Mouse (Mus musculus) limb, embryonic 13.5 days (tissue): ENCODE data around the gene Dusp23. TPM values are rescaled to one million over a fixed set of nuclear protein-coding genes. Genes with fewer than 3 reads are reported as not detected.

Experiments used
- ATAC-seq: fragments of 200-750 bp; cut with Nextera tagmentation; 2 replicates; pipeline ENCODE4 v1.8.0; 2017; ENCODE audit warnings: low read depth, moderate number of reproducible peaks, moderate TSS enrichment; ENCODE audit not compliant: low FRiP score
- H3K27ac ChIP-seq: fragments of 300-500 bp; sonication (generic); 2 replicates; pipeline ENCODE4 v1.5.1; 2015; ENCODE audit warnings: inconsistent platforms, mild to moderate bottlenecking, moderate library complexity
- H3K27me3 ChIP-seq: fragments of 300-500 bp; sonication (generic); 2 replicates; pipeline ENCODE4 v1.6.1; 2015; ENCODE audit warnings: mild to moderate bottlenecking, inconsistent platforms
- H3K36me3 ChIP-seq: fragments of 300-500 bp; sonication (generic); 2 replicates; pipeline ENCODE4 v1.6.1; 2015; ENCODE audit warnings: inconsistent platforms, mild to moderate bottlenecking, moderate library complexity
- H3K4me1 ChIP-seq: fragments of 300-500 bp; sonication (generic); 2 replicates; pipeline ENCODE4 v1.6.1; 2015; ENCODE audit warnings: inconsistent platforms
- H3K4me2 ChIP-seq: fragments of 300-500 bp; sonication (generic); replicated peaks from 2 replicates; pipeline ENCODE4 v1.6.1; 2015; ENCODE audit warnings: inconsistent platforms, mild to moderate bottlenecking, moderate library complexity
- H3K4me3 ChIP-seq: fragments of 300-500 bp; sonication (generic); 2 replicates; pipeline ENCODE4 v1.5.1; 2015; ENCODE audit warnings: moderate library complexity, mild to moderate bottlenecking, inconsistent platforms
- H3K9ac ChIP-seq: fragments of 300-500 bp; sonication (generic); 2 replicates; pipeline ENCODE4 v1.6.1; 2015; ENCODE audit warnings: mild to moderate bottlenecking, inconsistent platforms
- H3K9me3 ChIP-seq: fragments of 300-500 bp; sonication (generic); 2 replicates; pipeline ENCODE4 v1.6.1; 2016; ENCODE audit warnings: inconsistent platforms
- WGBS: fragments of 180-500 bp; shearing (Covaris S2); methylation state at CpG from one replicate; pipeline ENCODE4 v1.1.7; 2015; 5-methylcytosine and 5-hydroxymethylcytosine counted together
- polyA plus RNA-seq: library from polyadenylated mRNA; unstranded; fragments of >200 nt; fragmentation: Nextera tagmentation; extraction: Ambion mirVana; gene quantifications from 2 replicates; pipeline ENCODE4 v1.2.1, GENCODE M21; 2015

The Dusp23 gene
- polyA plus RNA-seq, 1 experiment from 2014 or later = 10.1 TPM

- no peak for ATAC-seq
- Histone ChIP-seq H3K27me3 (peaks cover 31% of the 10 kb centered on the region), H3K4me3 (no peak overlapping the region), H3K27ac (no peak overlapping the region), H3K4me1 (peaks cover 13% of the 10 kb centered on the region), H3K36me3 (no peaks in the 10 kb centered on the region), H3K9ac (no peak overlapping the region), H3K4me2 (no peak overlapping the region), H3K9me3 (no peaks in the 10 kb centered on the region)
- 30% methylated on average over 26 of the region's 26 CpGs for WGBS
These were observed 46.9 kb downstream of the Dusp23 start for GRCm38 (mm10) chr1:172585612-172586567.

- H3K36me3 ChIP-seq = no peaks in the 10 kb centered on the region
- H3K9me3 ChIP-seq = no peaks in the 10 kb centered on the region
- peaks cover 31% of the 10 kb centered on the region for H3K27me3 ChIP-seq
- WGBS = 42% methylated on average over 4 of the region's 4 CpGs
- no peak overlapping the region for H3K4me3 ChIP-seq
- H3K4me1 ChIP-seq = peaks cover 13% of the 10 kb centered on the region
- no peak overlapping the region for H3K4me2 ChIP-seq
- H3K9ac ChIP-seq = no peak overlapping the region
- ATAC-seq = no peak
- no peak overlapping the region for H3K27ac ChIP-seq
These were observed 47.7 kb downstream of the Dusp23 start for GRCm38 (mm10) chr1:172585026-172585425.

GRCm38 (mm10) chr1:172584271-172584670, 48.5 kb downstream of the Dusp23 start:
- Histone ChIP-seq H3K9me3 (no peaks in the 10 kb centered on the region), H3K4me3 (no peak overlapping the region), H3K36me3 (no peaks in the 10 kb centered on the region), H3K4me1 (peaks cover 13% of the 10 kb centered on the region), H3K27ac (no peak overlapping the region), H3K4me2 (no peak overlapping the region), H3K9ac (no peak overlapping the region), H3K27me3 (peaks cover 31% of the 10 kb centered on the region)
- 80% methylated on average over 6 of the region's 6 CpGs for WGBS
- no peak for ATAC-seq

- 56% methylated on average over 8 of the region's 8 CpGs for WGBS
- Histone ChIP-seq H3K4me3 (no peak overlapping the region), H3K4me2 (no peak overlapping the region), H3K27ac (no peak overlapping the region), H3K4me1 (peaks cover 13% of the 10 kb centered on the region), H3K27me3 (peaks cover 31% of the 10 kb centered on the region), H3K36me3 (no peaks in the 10 kb centered on the region), H3K9me3 (no peaks in the 10 kb centered on the region), H3K9ac (no peak overlapping the region)
- ATAC-seq = no peak
These were observed 50.3 kb downstream of the Dusp23 start for GRCm38 (mm10) chr1:172582436-172582835.

Other genes with a start within 250 kb of the Dusp23 start
- gene Slamf9, start 157.6 kb downstream of the Dusp23 start, polyA plus RNA-seq = 0.25 and 0.63 TPM in 2 replicates
- gene Igsf9, start 151.2 kb downstream of the Dusp23 start, polyA plus RNA-seq = 47.9 and 53.2 TPM in 2 replicates
- gene Tagln2, start 132.9 kb downstream of the Dusp23 start, polyA plus RNA-seq = 118 and 119 TPM in 2 replicates
- gene Cfap45, start 112.2 kb downstream of the Dusp23 start, polyA plus RNA-seq = 1.0 and 1.7 TPM in 2 replicates
- 0.33 TPM in 1 of 2 replicates, not detected in the other for gene Vsig8, start 77.0 kb downstream of the Dusp23 start, polyA plus RNA-seq
- gene Slamf8, start 42.4 kb downstream of the Dusp23 start, polyA plus RNA-seq = 0.11 and 0.25 TPM in 2 replicates
- gene Fcrl6, start 30.4 kb downstream of the Dusp23 start, polyA plus RNA-seq = 1.0 and 1.3 TPM in 2 replicates
- not detected in 2 replicates for gene Crp, start 65.1 kb upstream of the Dusp23 start, polyA plus RNA-seq